Mouse (Mus musculus) small intestine, adult 2 months (tissue): Measurements from ENCODE around the gene Abhd16b. TPM values are rescaled to one million over a fixed set of nuclear protein-coding genes. Genes with fewer than 3 reads are reported as not detected.

Experiments
- H3K27ac ChIP-seq: fragments of 200-500 bp; 2 replicates; pipeline ENCODE4 v1.5.1; 2012; ENCODE audit warnings: low read depth, low read length, control low read depth, inconsistent platforms; ENCODE audit not compliant: insufficient read depth
- H3K27me3 ChIP-seq: fragments of 200-500 bp; 2 replicates; pipeline ENCODE4 v1.6.1; 2012; ENCODE audit warnings: mild to moderate bottlenecking, moderate library complexity, low read length, inconsistent platforms; ENCODE audit not compliant: control insufficient read depth, insufficient read depth
- H3K36me3 ChIP-seq: fragments of 200-500 bp; 2 replicates; pipeline ENCODE4 v1.6.1; 2012; ENCODE audit warnings: mild to moderate bottlenecking, low read length, control low read depth, inconsistent platforms; ENCODE audit not compliant: control insufficient read depth, insufficient read depth
- H3K4me1 ChIP-seq: fragments of 200-500 bp; 2 replicates; pipeline ENCODE4 v1.6.1; 2012; ENCODE audit warnings: low read length, inconsistent platforms, mixed read lengths; ENCODE audit not compliant: control insufficient read depth, insufficient read depth, insufficient read length
- H3K4me3 ChIP-seq: fragments of 200-500 bp; 2 replicates; pipeline ENCODE4 v1.5.1; 2012; ENCODE audit warnings: low read depth, mild to moderate bottlenecking, control low read depth, inconsistent platforms, low read length, moderate library complexity
- CTCF ChIP-seq: fragments of 200-500 bp; IDR thresholded peaks from 2 replicates; pipeline ENCODE4 v1.5.1; 2012; ENCODE audit warnings: low read depth, mild to moderate bottlenecking, control low read depth, inconsistent platforms, low read length, moderate library complexity, mixed read lengths; ENCODE audit not compliant: insufficient replicate concordance, insufficient read length; ENCODE audit errors: extremely low read depth
- POLR2A ChIP-seq: fragments of 200-500 bp; IDR thresholded peaks from 2 replicates; pipeline ENCODE4 v1.6.1; 2012; ENCODE audit warnings: low read depth, mild to moderate bottlenecking, control low read depth, inconsistent platforms, low read length, moderate library complexity
- WGBS: fragments of 180-500 bp; shearing (Covaris S2); methylation state at CpG from one replicate; pipeline ENCODE4 v1.1.7; 2018; 5-methylcytosine and 5-hydroxymethylcytosine counted together
- polyA plus RNA-seq: library from polyadenylated mRNA; depleted of rRNA; stranded (reverse); fragments of >200 nt; gene quantifications from 2 replicates; pipeline ENCODE4 v1.2.3, GENCODE M21; 2012

The Abhd16b gene
- polyA plus RNA-seq, 1 experiment, result not detected

DNA sequence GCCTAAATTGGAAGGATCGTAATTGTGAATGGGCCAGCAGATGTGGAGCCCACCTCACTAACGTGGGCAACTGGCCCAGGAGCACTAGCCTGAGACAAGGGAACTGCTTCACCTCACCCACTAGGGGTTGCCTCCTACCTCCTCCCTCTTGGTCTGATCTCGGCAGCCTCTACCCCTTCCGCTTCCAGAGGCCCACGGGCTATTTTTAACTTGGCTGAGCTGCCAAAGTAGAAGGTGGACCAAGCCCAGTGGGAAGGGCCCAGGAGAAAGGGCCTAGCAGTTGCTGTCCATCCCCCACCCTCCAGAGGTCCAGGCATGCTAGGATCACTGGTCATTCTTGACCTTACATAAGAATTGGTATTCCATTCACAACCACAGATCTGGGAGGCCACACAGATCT is 21.8 kb upstream of the Abhd16b start:
- H3K4me3 ChIP-seq, result no peak overlapping the region
- H3K36me3 ChIP-seq, result no peaks in the 10 kb centered on the region
- no peaks in the 10 kb centered on the region for H3K4me1 ChIP-seq
- H3K27ac ChIP-seq, result peak overlapping the region; percentile 21; the same call in 1 of the 2 replicates
- TF ChIP-seq CTCF (no peak), POLR2A (no peak)
- WGBS, result 58% methylated on average over 5 of the region's 5 CpGs
- no peaks in the 10 kb centered on the region for H3K27me3 ChIP-seq

- 75% methylated on average over 1 of the region's 1 CpGs for WGBS
- H3K36me3 ChIP-seq, result no peaks in the 10 kb centered on the region
- no peak overlapping the region for H3K27ac ChIP-seq
- H3K4me3 ChIP-seq, result no peak overlapping the region
- no peaks in the 10 kb centered on the region for H3K27me3 ChIP-seq
- TF ChIP-seq CTCF, result no peak
- TF ChIP-seq POLR2A, result no peak
- no peaks in the 10 kb centered on the region for H3K4me1 ChIP-seq
Measured at GRCm38 (mm10) chr2:181472256-181472827, 20.7 kb upstream of the Abhd16b start.

DNA sequence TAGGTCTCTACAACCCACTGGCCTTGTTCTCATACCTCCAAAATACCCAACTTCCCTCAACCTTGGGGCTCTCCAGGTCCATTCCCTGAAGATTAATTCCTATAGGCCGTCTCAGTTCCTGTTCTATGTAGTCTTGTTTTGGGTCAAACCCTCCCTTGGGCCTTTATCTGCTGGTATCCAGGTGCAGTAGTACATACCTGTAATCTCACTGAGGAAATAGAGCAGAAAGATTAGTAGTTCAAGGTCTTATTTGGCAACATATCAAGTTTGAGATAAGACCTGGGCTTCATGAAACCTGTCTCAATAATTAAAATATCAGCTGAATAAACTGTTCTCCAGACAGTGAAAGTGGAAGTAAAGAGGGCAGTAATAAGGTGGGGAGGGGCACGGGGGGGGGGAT is 9.9 kb upstream of the Abhd16b start:
- WGBS, result 9% methylated on average over 2 of the region's 2 CpGs
- H3K27ac ChIP-seq, result peak overlapping the region; percentile 68
- H3K4me3 ChIP-seq, result peak overlapping the region; percentile 25; the same call in 1 of the 2 replicates
- H3K27me3 ChIP-seq, result no peaks in the 10 kb centered on the region
- H3K4me1 ChIP-seq, result peaks cover 21% of the 10 kb centered on the region
- no peaks in the 10 kb centered on the region for H3K36me3 ChIP-seq
- no peak for TF ChIP-seq POLR2A
- TF ChIP-seq CTCF, result no peak

- Histone ChIP-seq H3K4me3 (peak overlapping the region; percentile 25), H3K4me1 (peaks cover 21% of the 10 kb centered on the region), H3K27ac (peak overlapping the region; percentile 68), H3K27me3 (no peaks in the 10 kb centered on the region), H3K36me3 (no peaks in the 10 kb centered on the region)
- WGBS, result 24% methylated on average over 7 of the region's 7 CpGs
- TF ChIP-seq POLR2A (peak; percentile 27; the same call in 1 of the 2 replicates), CTCF (peak; percentile 25; the same call in 1 of the 2 replicates)
Measured at GRCm38 (mm10) chr2:181483562-181484318, 9.3 kb upstream of the Abhd16b start.

DNA sequence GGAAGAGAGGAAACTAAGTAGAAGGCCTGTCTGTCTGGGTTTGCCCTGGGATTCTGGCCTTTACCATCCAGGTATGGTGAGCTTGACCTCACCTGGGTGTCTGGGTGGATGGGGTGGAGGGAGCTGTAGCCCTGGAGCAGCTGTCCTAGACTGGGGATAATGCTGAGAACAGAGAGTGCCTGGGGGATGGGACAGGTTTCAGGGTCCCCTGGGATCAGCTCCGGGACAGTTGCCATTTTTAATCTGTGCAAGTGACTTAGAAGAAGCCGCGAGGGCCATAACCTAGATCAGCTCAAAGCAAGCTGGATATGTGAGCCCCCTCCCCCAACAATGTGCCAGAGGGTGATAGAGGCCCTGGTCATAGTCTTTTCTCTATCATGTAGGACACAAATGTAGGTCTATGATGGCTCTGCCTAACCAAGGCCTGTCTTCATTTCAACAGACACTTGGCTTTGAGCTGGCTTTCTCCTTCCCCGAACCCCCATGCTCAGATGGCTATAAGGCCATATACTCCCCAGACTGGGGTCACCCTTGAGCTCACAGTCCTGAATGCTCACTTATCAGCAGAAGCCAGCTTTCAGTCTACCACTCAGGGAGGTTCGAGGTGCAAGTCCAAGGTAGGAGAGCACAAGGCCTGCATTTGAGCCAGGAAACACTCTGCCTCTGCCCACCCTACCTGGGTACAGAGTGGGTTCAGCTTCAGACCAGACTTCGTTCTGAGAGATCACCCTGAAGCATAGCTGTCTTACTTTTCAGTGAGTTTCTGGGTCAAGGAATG is 8.4 kb upstream of the Abhd16b start:
- Histone ChIP-seq H3K27ac (no peak overlapping the region), H3K4me3 (no peak overlapping the region), H3K4me1 (peaks cover 21% of the 10 kb centered on the region), H3K27me3 (no peaks in the 10 kb centered on the region), H3K36me3 (no peaks in the 10 kb centered on the region)
- TF ChIP-seq CTCF (no peak), POLR2A (no peak)
- 81% methylated on average over 6 of the region's 6 CpGs for WGBS

GRCm38 (mm10) chr2:181485741-181486140 is 7.3 kb upstream of the Abhd16b start:
- Histone ChIP-seq H3K27ac (no peak overlapping the region), H3K36me3 (no peaks in the 10 kb centered on the region)

More at GRCm38 (mm10) chr2:181485741-181486140, 7.3 kb upstream of the Abhd16b start:
- peaks cover 21% of the 10 kb centered on the region for H3K4me1 ChIP-seq
- 81% methylated on average over 1 of the region's 1 CpGs for WGBS
- no peak overlapping the region for H3K4me3 ChIP-seq
- H3K27me3 ChIP-seq, result no peaks in the 10 kb centered on the region
- TF ChIP-seq CTCF, result no peak
- TF ChIP-seq POLR2A, result no peak
